Mouse (Mus musculus): Measurements from ENCODE around the gene Tspan18.

Tspan18 gene

GRCm38 (mm10) chr2:93163317-93163716, 171.0 kb downstream of the Tspan18 start:
- ATAC-seq (ENCODE audit: low TSS enrichment) = no peak

DNA sequence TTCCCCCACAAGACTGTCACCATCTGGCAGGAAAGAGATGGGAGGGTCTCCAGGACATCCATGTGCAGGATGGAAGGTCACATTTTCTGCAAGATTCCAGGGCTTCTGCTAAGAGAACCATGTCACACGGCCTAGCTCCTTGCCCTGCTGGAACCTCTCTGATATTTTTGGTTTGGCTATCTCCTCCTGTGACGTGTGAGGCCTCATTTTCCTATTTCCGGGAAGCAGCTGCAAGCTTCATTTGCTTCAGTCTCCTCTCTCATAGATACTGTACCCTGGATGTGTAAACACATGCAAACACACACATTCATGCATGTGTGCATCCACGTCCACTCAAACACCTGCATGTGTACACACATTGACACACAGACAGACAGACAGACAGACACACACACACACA, 171.5 kb downstream of the Tspan18 start:
- ATAC-seq (ENCODE audit: low TSS enrichment) = no peak

DNA sequence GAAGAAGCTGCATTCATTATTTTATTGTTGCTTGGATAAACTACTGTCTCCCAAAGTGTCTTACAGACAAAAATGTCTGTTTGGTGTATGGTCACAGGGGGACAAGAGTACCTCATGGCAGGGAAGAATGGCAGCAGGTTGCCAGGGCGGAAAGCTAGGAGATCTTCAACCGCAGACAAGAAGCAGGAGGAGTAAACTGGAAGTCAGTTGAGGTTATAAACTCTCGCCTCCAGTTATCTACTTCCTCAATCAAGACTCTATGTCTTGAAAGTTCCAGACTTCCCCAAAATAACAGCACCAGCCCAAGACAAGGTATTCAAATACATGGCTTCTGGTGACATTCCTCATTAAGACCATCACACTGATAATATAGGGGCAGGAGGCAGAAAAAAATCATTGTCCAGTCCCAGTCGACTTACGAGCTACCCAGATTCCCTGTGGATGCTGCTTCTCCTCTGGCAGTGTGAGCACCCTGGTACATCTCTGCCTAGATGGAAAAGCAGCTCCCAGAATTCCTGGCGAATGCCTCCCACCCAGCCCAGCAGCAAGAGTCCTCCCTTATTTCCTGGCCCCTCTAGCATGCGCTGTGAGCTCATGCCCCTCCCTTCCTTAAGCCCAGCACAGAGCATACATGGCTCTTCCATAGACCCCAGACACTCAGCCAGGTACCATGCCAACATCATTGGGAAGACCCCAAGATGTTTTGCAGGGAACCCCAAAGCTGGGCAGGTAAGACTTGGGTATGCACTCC, 172.2 kb downstream of the Tspan18 start:
- ATAC-seq (ENCODE audit: low TSS enrichment) = no peak

DNA sequence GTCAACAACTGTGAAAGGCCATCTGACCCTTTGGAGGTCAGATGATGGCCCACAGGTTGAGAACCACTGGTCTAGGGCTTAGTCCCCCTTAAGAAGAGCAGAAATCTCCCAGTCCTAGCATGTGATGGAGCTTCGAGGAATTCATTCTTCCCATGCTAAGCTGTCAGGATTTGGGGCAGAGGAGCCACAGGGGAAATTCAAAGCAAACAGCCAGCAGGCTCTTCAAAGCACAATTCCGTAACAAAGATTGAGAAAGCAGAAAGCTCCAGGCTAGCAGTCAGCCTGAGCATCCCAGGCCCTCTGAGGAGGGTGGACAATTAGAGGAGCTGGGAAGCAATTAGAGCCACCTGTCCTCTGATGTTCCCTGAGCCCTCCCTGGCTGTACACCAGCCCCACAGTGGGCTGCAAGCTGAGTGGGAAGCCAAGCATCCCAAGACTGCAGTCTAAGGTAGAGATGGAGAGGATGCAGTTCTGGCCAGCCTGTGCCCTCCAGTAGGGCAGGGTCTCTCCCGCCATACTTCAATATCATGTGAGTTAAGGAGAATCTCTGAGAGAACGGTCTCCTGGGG, 173.8 kb downstream of the Tspan18 start:
- ATAC-seq (ENCODE audit: low TSS enrichment) = no peak

- ATAC-seq (ENCODE audit: low TSS enrichment) = no peak
Measured at GRCm38 (mm10) chr2:93154486-93155032, 179.7 kb downstream of the Tspan18 start.

GRCm38 (mm10) chr2:93153833-93154232, 180.5 kb downstream of the Tspan18 start:
- ATAC-seq (ENCODE audit: low TSS enrichment) = no peak

DNA sequence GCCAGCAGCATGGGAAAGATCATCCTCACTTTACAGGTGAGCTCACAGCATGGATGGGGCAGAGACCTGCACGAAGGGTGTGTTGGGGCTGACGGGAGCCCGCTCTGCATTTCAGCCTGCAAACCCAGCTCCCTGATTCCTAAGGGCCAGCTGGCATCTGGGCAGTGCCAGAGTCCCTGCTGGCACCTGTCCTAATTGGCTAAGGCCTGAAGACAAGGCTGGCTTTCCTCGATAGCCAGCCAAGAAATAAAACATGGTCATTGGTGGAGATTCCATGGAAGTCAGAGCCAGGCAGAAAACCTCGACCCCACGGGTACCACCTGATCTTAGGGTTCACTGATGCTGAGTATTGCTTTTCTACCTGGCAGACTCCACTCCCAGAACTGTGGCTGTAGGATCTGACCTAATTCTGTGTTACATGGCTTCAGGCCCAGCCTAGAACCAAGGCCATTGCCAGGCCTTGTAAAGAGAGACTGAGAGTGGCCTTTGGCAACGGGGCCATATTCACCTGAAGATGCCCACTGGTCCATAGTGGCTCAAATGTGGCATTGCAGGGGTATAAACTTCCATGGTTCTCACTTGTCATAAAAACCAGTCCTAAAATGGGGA, 181.3 kb downstream of the Tspan18 start:
- no peak for ATAC-seq (ENCODE audit: low TSS enrichment)

GRCm38 (mm10) chr2:93152191-93152601, 182.1 kb downstream of the Tspan18 start:
- ATAC-seq (ENCODE audit: low TSS enrichment) = no peak
